Mouse (Mus musculus) thymus, postnatal 36 days (tissue): ENCODE measurements around the gene Atp6v0e.
A peak's percentile ranks its signal among the peaks of the same experiment; 100 is the strongest.

ENCODE experiments used
- DNase-seq, 2 experiments: peaks; one replicate each; pipeline ENCODE4 v3.0.0; 2022; ENCODE audit warnings: mixed read lengths in 2 of 2

The Atp6v0e gene

GRCm38 (mm10) chr17:26688795-26689735 is 26.0 kb downstream of the Atp6v0e start:
- DNase-seq, result no peak

- DNase-seq, result no peak
Observed at GRCm38 (mm10) chr17:26689810-26690209, 26.8 kb downstream of the Atp6v0e start.

- no peak for DNase-seq
Observed at GRCm38 (mm10) chr17:26690236-26690635, 27.2 kb downstream of the Atp6v0e start.

GRCm38 (mm10) chr17:26691110-26691509 is 28.1 kb downstream of the Atp6v0e start:
- no peak for DNase-seq

- DNase-seq, result no peak
Observed at GRCm38 (mm10) chr17:26693424-26693823, 30.4 kb downstream of the Atp6v0e start.

GRCm38 (mm10) chr17:26694171-26694570 is 31.1 kb downstream of the Atp6v0e start:
- DNase-seq, result no peak

GRCm38 (mm10) chr17:26695193-26695592 is 32.2 kb downstream of the Atp6v0e start:
- DNase-seq, result no peak

- peak; percentile 16 to 25 for DNase-seq
Observed at GRCm38 (mm10) chr17:26698846-26699245, 35.8 kb downstream of the Atp6v0e start.

GRCm38 (mm10) chr17:26699819-26700616 is 37.0 kb downstream of the Atp6v0e start:
- DNase-seq, result no peak

- DNase-seq, result no peak
Observed at GRCm38 (mm10) chr17:26701565-26701964, 38.5 kb downstream of the Atp6v0e start.

GRCm38 (mm10) chr17:26702621-26703020 is 39.6 kb downstream of the Atp6v0e start:
- DNase-seq, result no peak

- no peak for DNase-seq
Observed at GRCm38 (mm10) chr17:26703671-26704070, 40.6 kb downstream of the Atp6v0e start.

- DNase-seq, result no peak
Observed at GRCm38 (mm10) chr17:26705463-26706359, 42.7 kb downstream of the Atp6v0e start.

- DNase-seq, result no peak
Observed at GRCm38 (mm10) chr17:26707066-26707465, 44.0 kb downstream of the Atp6v0e start.

GRCm38 (mm10) chr17:26708499-26708898 is 45.5 kb downstream of the Atp6v0e start:
- no peak for DNase-seq

GRCm38 (mm10) chr17:26708993-26709590 is 46.1 kb downstream of the Atp6v0e start:
- DNase-seq, result no peak

- no peak for DNase-seq
Observed at GRCm38 (mm10) chr17:26710049-26710448, 47.0 kb downstream of the Atp6v0e start.

- peak; percentile 98 to 100 for DNase-seq
Observed at GRCm38 (mm10) chr17:26715271-26715758, 52.3 kb downstream of the Atp6v0e start, which contains the start of gene Crebrf. Gene Crebrf, plus strand, starts transcription at chr17:26715650.

GRCm38 (mm10) chr17:26715916-26716717 is 53.1 kb downstream of the Atp6v0e start:
- peak; percentile 93 to 96 for DNase-seq

- no peak for DNase-seq
Observed at GRCm38 (mm10) chr17:26717868-26718267, 54.8 kb downstream of the Atp6v0e start.

- DNase-seq, result no peak
Observed at GRCm38 (mm10) chr17:26719405-26719804, 56.4 kb downstream of the Atp6v0e start.
